19 mouse cellular contexts compared by ENCODE assay signal in genomic region chr2:6397166-6397565, GRCm38 (mm10).
"Had no signal": no experiment of that assay in that cellular context is flagged by ENCODE, and none has a peak within 500 bp of the region (broad histone marks: within the 10 kb centered on the region; RNA-seq: fewer than 3 reads in every experiment).

No protein-coding gene starts in this region.

- DNase-seq: lung, adult 18-20 months; lung, postnatal 10 days; lung, postnatal 4 days; midbrain, embryonic 14.5 days; retina, postnatal 1 day; right cerebral cortex, adult 18-20 months; right cerebral cortex, postnatal 25 days; right cerebral cortex, postnatal 4 days; spleen, adult 18-20 months; thymus, adult 2 months; thymus, postnatal 25 days; thymus, postnatal 4 days had no signal

- H3K36me3 ChIP-seq: neural tube, embryonic 15.5 days had no signal

- H3K4me1 ChIP-seq: neural tube, embryonic 13.5 days; neural tube, embryonic 15.5 days had no signal

- H3K4me2 ChIP-seq: lung, embryonic 14.5 days; midbrain, embryonic 12.5 days; neural tube, embryonic 13.5 days; neural tube, embryonic 15.5 days had no signal

- H3K9ac ChIP-seq: lung, embryonic 14.5 days; midbrain, embryonic 12.5 days; neural tube, embryonic 13.5 days; neural tube, embryonic 15.5 days had no signal

- H3K9me3 ChIP-seq: midbrain, embryonic 10.5 days; midbrain, embryonic 12.5 days; neural tube, embryonic 13.5 days; neural tube, embryonic 15.5 days had no signal

- H3K4me3 ChIP-seq: midbrain, embryonic 10.5 days; midbrain, embryonic 12.5 days; myocyte; neural tube, embryonic 13.5 days; neural tube, embryonic 15.5 days had no signal

- H3K27ac ChIP-seq: midbrain, embryonic 10.5 days; midbrain, embryonic 12.5 days; neural tube, embryonic 13.5 days; neural tube, embryonic 15.5 days had no signal

- ATAC-seq: midbrain, embryonic 16.5 days had no signal

- H3K27me3 ChIP-seq: midbrain, embryonic 12.5 days; neural tube, embryonic 13.5 days; neural tube, embryonic 15.5 days had no signal
